Mouse (Mus musculus) liver, embryonic 16.5 days (tissue): ENCODE measurements around the gene Sbf2. TPM values are rescaled to one million over a fixed set of nuclear protein-coding genes. Genes with fewer than 3 reads are reported as not detected.

ENCODE experiments used
- ATAC-seq: fragments of 200-750 bp; cut with Nextera tagmentation; 2 replicates; pipeline ENCODE4 v1.8.0; 2017; ENCODE audit warnings: low read depth, mild to moderate bottlenecking, moderate number of reproducible peaks, moderate library complexity
- H3K27ac ChIP-seq: fragments of 300-500 bp; sonication (generic); 2 replicates; pipeline ENCODE4 v1.5.1; 2014; ENCODE audit warnings: mild to moderate bottlenecking, low read length
- H3K27me3 ChIP-seq: fragments of 300-500 bp; sonication (generic); 2 replicates; pipeline ENCODE4 v1.6.1; 2014; ENCODE audit warnings: low read depth, low read length, mixed read lengths; ENCODE audit not compliant: control insufficient read depth, insufficient read depth
- H3K36me3 ChIP-seq: fragments of 300-500 bp; sonication (generic); 2 replicates; pipeline ENCODE4 v1.6.1; 2014; ENCODE audit warnings: mild to moderate bottlenecking; ENCODE audit not compliant: control insufficient read depth, insufficient read depth
- H3K4me1 ChIP-seq: fragments of 300-500 bp; sonication (generic); 2 replicates; pipeline ENCODE4 v1.6.1; 2014; ENCODE audit warnings: low read depth, low read length, mixed read lengths; ENCODE audit not compliant: control insufficient read depth
- H3K4me2 ChIP-seq: fragments of 300-500 bp; sonication (generic); 2 replicates; pipeline ENCODE4 v1.6.1; 2014; ENCODE audit warnings: low read depth, low read length, mixed read lengths
- H3K4me3 ChIP-seq: fragments of 300-500 bp; sonication (generic); 2 replicates; pipeline ENCODE4 v1.5.1; 2014; ENCODE audit warnings: low read depth, mild to moderate bottlenecking, low read length
- H3K9ac ChIP-seq: fragments of 300-500 bp; sonication (generic); 2 replicates; pipeline ENCODE4 v1.6.1; 2014; ENCODE audit warnings: low read depth, low read length
- H3K9me3 ChIP-seq: fragments of 300-500 bp; sonication (generic); replicated peaks from 2 replicates; pipeline ENCODE4 v1.6.1; 2016; ENCODE audit warnings: low read length; ENCODE audit not compliant: control insufficient read depth
- WGBS: fragments of 180-500 bp; shearing (Covaris S2); extraction: QIAGEN DNeasy Blood & Tissue Kit; methylation state at CpG from one replicate; pipeline ENCODE4 v1.1.7; 2014; ENCODE audit not compliant: insufficient replicate concordance; 5-methylcytosine and 5-hydroxymethylcytosine counted together
- polyA plus RNA-seq: library from polyadenylated mRNA; unstranded; fragments of >200 nt; fragmentation: Nextera tagmentation; extraction: Ambion mirVana; gene quantifications from 2 replicates; pipeline ENCODE4 v1.2.1, GENCODE M21; 2015

Sbf2 gene
- polyA plus RNA-seq, 1 experiment from 2014 or later, result 7.3 TPM

- no peaks in the 10 kb centered on the region for H3K27me3 ChIP-seq
- no peak overlapping the region for H3K27ac ChIP-seq
- H3K9me3 ChIP-seq, result no peaks in the 10 kb centered on the region
- no peak overlapping the region for H3K4me3 ChIP-seq
- WGBS, result 56% methylated on average over 2 of the region's 2 CpGs
- no peak overlapping the region for H3K9ac ChIP-seq
- no peak for ATAC-seq
- H3K36me3 ChIP-seq, result no peaks in the 10 kb centered on the region
- H3K4me2 ChIP-seq, result no peak overlapping the region
- no peaks in the 10 kb centered on the region for H3K4me1 ChIP-seq
Measured at GRCm38 (mm10) chr7:110516241-110517220, 98.2 kb downstream of the Sbf2 start.

GRCm38 (mm10) chr7:110514131-110514530 is 100.6 kb downstream of the Sbf2 start:
- no peaks in the 10 kb centered on the region for H3K4me1 ChIP-seq
- H3K4me3 ChIP-seq, result no peak overlapping the region

GRCm38 (mm10) chr7:110498653-110499052 is 116.1 kb downstream of the Sbf2 start:
- 41% methylated on average over 1 of the region's 1 CpGs for WGBS
- no peak overlapping the region for H3K27ac ChIP-seq
- H3K4me1 ChIP-seq, result no peaks in the 10 kb centered on the region
- H3K4me2 ChIP-seq, result no peak overlapping the region
- no peak overlapping the region for H3K4me3 ChIP-seq
- H3K36me3 ChIP-seq, result no peaks in the 10 kb centered on the region
- ATAC-seq, result no peak
- H3K9ac ChIP-seq, result no peak overlapping the region
- no peaks in the 10 kb centered on the region for H3K9me3 ChIP-seq
- no peaks in the 10 kb centered on the region for H3K27me3 ChIP-seq

More at GRCm38 (mm10) chr7:110514131-110514530, 100.6 kb downstream of the Sbf2 start:
- ATAC-seq, result no peak
- Histone ChIP-seq H3K9me3 (no peaks in the 10 kb centered on the region), H3K27ac (no peak overlapping the region), H3K36me3 (no peaks in the 10 kb centered on the region), H3K4me2 (no peak overlapping the region), H3K9ac (no peak overlapping the region), H3K27me3 (no peaks in the 10 kb centered on the region)

- H3K9me3 ChIP-seq, result no peaks in the 10 kb centered on the region
- WGBS, result 61% methylated on average over 5 of the region's 5 CpGs
- H3K4me1 ChIP-seq, result no peaks in the 10 kb centered on the region
- H3K9ac ChIP-seq, result no peak overlapping the region
- H3K27ac ChIP-seq, result no peak overlapping the region
- no peak for ATAC-seq
- H3K4me2 ChIP-seq, result no peak overlapping the region
- no peaks in the 10 kb centered on the region for H3K27me3 ChIP-seq
- H3K36me3 ChIP-seq, result no peaks in the 10 kb centered on the region
- H3K4me3 ChIP-seq, result no peak overlapping the region
Measured at GRCm38 (mm10) chr7:110491038-110491437, 123.7 kb downstream of the Sbf2 start.

- Histone ChIP-seq H3K4me3 (no peak overlapping the region), H3K4me2 (no peak overlapping the region), H3K27ac (no peak overlapping the region), H3K27me3 (no peaks in the 10 kb centered on the region), H3K9ac (no peak overlapping the region), H3K36me3 (no peaks in the 10 kb centered on the region), H3K4me1 (no peaks in the 10 kb centered on the region), H3K9me3 (no peaks in the 10 kb centered on the region)
- 69% methylated on average over 5 of the region's 5 CpGs for WGBS
- ATAC-seq, result no peak
Measured at GRCm38 (mm10) chr7:110485051-110485450, 129.7 kb downstream of the Sbf2 start.

- H3K9ac ChIP-seq, result no peak overlapping the region
- no peaks in the 10 kb centered on the region for H3K4me1 ChIP-seq
- H3K4me2 ChIP-seq, result no peak overlapping the region
- H3K9me3 ChIP-seq, result no peaks in the 10 kb centered on the region
- no peaks in the 10 kb centered on the region for H3K36me3 ChIP-seq
- no peak overlapping the region for H3K4me3 ChIP-seq
- WGBS, result 52% methylated on average over 6 of the region's 6 CpGs
- no peaks in the 10 kb centered on the region for H3K27me3 ChIP-seq
- ATAC-seq, result no peak
- no peak overlapping the region for H3K27ac ChIP-seq
Measured at GRCm38 (mm10) chr7:110470987-110471386, 143.7 kb downstream of the Sbf2 start.

- WGBS, result 65% methylated on average over 5 of the region's 5 CpGs
- H3K4me3 ChIP-seq, result no peak overlapping the region
- ATAC-seq, result no peak
Measured at GRCm38 (mm10) chr7:110463471-110463870, 151.3 kb downstream of the Sbf2 start.

GRCm38 (mm10) chr7:110432301-110432700 is 182.4 kb downstream of the Sbf2 start:
- H3K9me3 ChIP-seq, result no peaks in the 10 kb centered on the region
- 13% methylated on average over 4 of the region's 4 CpGs for WGBS
- no peak overlapping the region for H3K4me2 ChIP-seq
- no peak overlapping the region for H3K9ac ChIP-seq
- H3K36me3 ChIP-seq, result no peaks in the 10 kb centered on the region
- ATAC-seq, result no peak
- H3K27ac ChIP-seq, result no peak overlapping the region
- H3K4me1 ChIP-seq, result no peaks in the 10 kb centered on the region
- H3K4me3 ChIP-seq, result no peak overlapping the region
- no peaks in the 10 kb centered on the region for H3K27me3 ChIP-seq

More at GRCm38 (mm10) chr7:110463471-110463870, 151.3 kb downstream of the Sbf2 start:
- no peaks in the 10 kb centered on the region for H3K9me3 ChIP-seq
- H3K4me1 ChIP-seq, result no peaks in the 10 kb centered on the region
- no peak overlapping the region for H3K4me2 ChIP-seq
- no peak overlapping the region for H3K9ac ChIP-seq
- H3K27ac ChIP-seq, result no peak overlapping the region
- no peaks in the 10 kb centered on the region for H3K27me3 ChIP-seq
- no peaks in the 10 kb centered on the region for H3K36me3 ChIP-seq

- no peak for ATAC-seq
- Histone ChIP-seq H3K9me3 (no peaks in the 10 kb centered on the region), H3K4me2 (no peak overlapping the region), H3K9ac (no peak overlapping the region), H3K27me3 (no peaks in the 10 kb centered on the region), H3K4me1 (no peaks in the 10 kb centered on the region), H3K36me3 (no peaks in the 10 kb centered on the region), H3K27ac (no peak overlapping the region), H3K4me3 (no peak overlapping the region)
- WGBS, result 48% methylated on average over 1 of the region's 1 CpGs
Measured at GRCm38 (mm10) chr7:110416318-110416717, 198.4 kb downstream of the Sbf2 start.
